Mouse (Mus musculus): ENCODE results near the gene Rab23. TPM values are rescaled to one million over a fixed set of nuclear protein-coding genes. Genes with fewer than 3 reads are reported as not detected.
A peak's percentile ranks its signal among the peaks of the same experiment; 100 is the strongest.

Rab23 gene
- 13.6 and 14.7 TPM in 2 replicates for polyA plus RNA-seq (2015; fragmentation: Nextera tagmentation; extraction: Ambion mirVana)

- Histone ChIP-seq H3K9me3 (replicated peaks) (no peaks in the 10 kb centered on the region), H3K4me3 (peak within 1 kb of the TSS; percentile 92), H3K27me3 (no peaks in the 10 kb centered on the region), H3K4me1 (replicated peaks) (peaks cover 4% of the 10 kb centered on the region), H3K36me3 (peaks cover 23% of the 10 kb centered on the region), H3K9ac (peak within 1 kb of the TSS; percentile 89), H3K4me2 (peak within 1 kb of the TSS; percentile 88), H3K27ac (peak within 1 kb of the TSS; percentile 85)
- under 1% methylated on average over 54 of the region's 54 CpGs for WGBS
- peak; percentile 88 for ATAC-seq (replicated peaks; ENCODE audit: insufficient number of reproducible peaks, insufficient read depth, low FRiP score, low read depth)
These were observed at the start of gene Rab23 for GRCm38 (mm10) chr1:33719733-33720225. Rab23 (plus strand) TSS chr1:33719887.

GRCm38 (mm10) chr1:33670164-33670616 is 49.5 kb upstream of the Rab23 start:
- ATAC-seq (replicated peaks; ENCODE audit: insufficient number of reproducible peaks, insufficient read depth, low FRiP score, low read depth): peak; percentile 59
- Histone ChIP-seq H3K9me3 (replicated peaks) (no peaks in the 10 kb centered on the region), H3K27me3 (no peaks in the 10 kb centered on the region), H3K4me3 (peak overlapping the region; percentile 90), H3K4me1 (replicated peaks) (peaks cover 14% of the 10 kb centered on the region), H3K27ac (peak overlapping the region; percentile 74), H3K36me3 (peaks cover 6% of the 10 kb centered on the region; the same call in 1 of the 2 replicates), H3K9ac (peak overlapping the region; percentile 65), H3K4me2 (peak overlapping the region; percentile 89)
- 0% methylated on average over 37 of the region's 37 CpGs for WGBS

GRCm38 (mm10) chr1:33671441-33671840 is 48.2 kb upstream of the Rab23 start:
- Histone ChIP-seq H3K4me2 (no peak overlapping the region), H3K9ac (no peak overlapping the region), H3K4me1 (replicated peaks) (peaks cover 14% of the 10 kb centered on the region), H3K36me3 (peaks cover 5% of the 10 kb centered on the region; the same call in 1 of the 2 replicates), H3K27me3 (no peaks in the 10 kb centered on the region), H3K27ac (no peak overlapping the region), H3K9me3 (replicated peaks) (no peaks in the 10 kb centered on the region), H3K4me3 (no peak overlapping the region)
- ATAC-seq (replicated peaks; ENCODE audit: insufficient number of reproducible peaks, insufficient read depth, low FRiP score, low read depth): no peak
- 72% methylated on average over 5 of the region's 5 CpGs for WGBS

GRCm38 (mm10) chr1:33672083-33672482 is 47.6 kb upstream of the Rab23 start:
- Histone ChIP-seq H3K4me1 (replicated peaks) (peaks cover 14% of the 10 kb centered on the region), H3K4me3 (no peak overlapping the region), H3K9me3 (replicated peaks) (no peaks in the 10 kb centered on the region), H3K4me2 (no peak overlapping the region), H3K27me3 (no peaks in the 10 kb centered on the region), H3K36me3 (no peaks in the 10 kb centered on the region), H3K27ac (no peak overlapping the region), H3K9ac (no peak overlapping the region)
- 65% methylated on average over 3 of the region's 3 CpGs for WGBS
- ATAC-seq (replicated peaks; ENCODE audit: insufficient number of reproducible peaks, insufficient read depth, low FRiP score, low read depth): no peak

GRCm38 (mm10) chr1:33672514-33672913 is 47.2 kb upstream of the Rab23 start:
- Histone ChIP-seq H3K27me3 (no peaks in the 10 kb centered on the region), H3K4me3 (no peak overlapping the region), H3K4me1 (replicated peaks) (peaks cover 14% of the 10 kb centered on the region), H3K27ac (no peak overlapping the region), H3K9ac (no peak overlapping the region), H3K4me2 (no peak overlapping the region), H3K9me3 (replicated peaks) (no peaks in the 10 kb centered on the region), H3K36me3 (no peaks in the 10 kb centered on the region)
- no peak for ATAC-seq (replicated peaks; ENCODE audit: insufficient number of reproducible peaks, insufficient read depth, low FRiP score, low read depth)
- WGBS: 27% methylated on average over 3 of the region's 3 CpGs

GRCm38 (mm10) chr1:33673158-33673960 is 46.3 kb upstream of the Rab23 start:
- Histone ChIP-seq H3K4me2 (no peak overlapping the region), H3K4me1 (replicated peaks) (peaks cover 9% of the 10 kb centered on the region), H3K4me3 (no peak overlapping the region), H3K9ac (no peak overlapping the region), H3K27ac (no peak overlapping the region), H3K9me3 (replicated peaks) (no peaks in the 10 kb centered on the region), H3K27me3 (no peaks in the 10 kb centered on the region), H3K36me3 (no peaks in the 10 kb centered on the region)
- no peak for ATAC-seq (replicated peaks; ENCODE audit: insufficient number of reproducible peaks, insufficient read depth, low FRiP score, low read depth)
- 66% methylated on average over 17 of the region's 17 CpGs for WGBS

GRCm38 (mm10) chr1:33680435-33680834 is 39.3 kb upstream of the Rab23 start:
- no peaks in the 10 kb centered on the region for H3K9me3 ChIP-seq (replicated peaks)
- H3K4me1 ChIP-seq (replicated peaks): no peaks in the 10 kb centered on the region
- WGBS: 24% methylated on average over 3 of the region's 4 CpGs
- H3K4me2 ChIP-seq: no peak overlapping the region
- no peak overlapping the region for H3K27ac ChIP-seq
- no peak overlapping the region for H3K9ac ChIP-seq
- no peak overlapping the region for H3K4me3 ChIP-seq
- no peak for ATAC-seq (replicated peaks; ENCODE audit: insufficient number of reproducible peaks, insufficient read depth, low FRiP score, low read depth)
- H3K27me3 ChIP-seq: no peaks in the 10 kb centered on the region
- H3K36me3 ChIP-seq: no peaks in the 10 kb centered on the region

GRCm38 (mm10) chr1:33680890-33681289 is 38.8 kb upstream of the Rab23 start:
- 83% methylated on average over 7 of the region's 7 CpGs for WGBS
- Histone ChIP-seq H3K27me3 (no peaks in the 10 kb centered on the region), H3K36me3 (no peaks in the 10 kb centered on the region), H3K9me3 (replicated peaks) (no peaks in the 10 kb centered on the region), H3K4me3 (no peak overlapping the region), H3K27ac (no peak overlapping the region), H3K9ac (no peak overlapping the region), H3K4me2 (no peak overlapping the region), H3K4me1 (replicated peaks) (no peaks in the 10 kb centered on the region)
- no peak for ATAC-seq (replicated peaks; ENCODE audit: insufficient number of reproducible peaks, insufficient read depth, low FRiP score, low read depth)

- Histone ChIP-seq H3K27me3 (no peaks in the 10 kb centered on the region), H3K27ac (no peak overlapping the region), H3K36me3 (no peaks in the 10 kb centered on the region), H3K4me3 (no peak overlapping the region), H3K9ac (no peak overlapping the region), H3K4me1 (replicated peaks) (no peaks in the 10 kb centered on the region), H3K9me3 (replicated peaks) (no peaks in the 10 kb centered on the region), H3K4me2 (no peak overlapping the region)
- 54% methylated on average over 8 of the region's 8 CpGs for WGBS
- no peak for ATAC-seq (replicated peaks; ENCODE audit: insufficient number of reproducible peaks, insufficient read depth, low FRiP score, low read depth)
These were observed 35.2 kb upstream of the Rab23 start for GRCm38 (mm10) chr1:33684459-33684858.

- Histone ChIP-seq H3K36me3 (no peaks in the 10 kb centered on the region), H3K4me2 (no peak overlapping the region), H3K4me1 (replicated peaks) (no peaks in the 10 kb centered on the region), H3K4me3 (no peak overlapping the region), H3K9ac (no peak overlapping the region), H3K27ac (no peak overlapping the region), H3K27me3 (no peaks in the 10 kb centered on the region), H3K9me3 (replicated peaks) (no peaks in the 10 kb centered on the region)
- WGBS: 55% methylated on average over 2 of the region's 2 CpGs
- ATAC-seq (replicated peaks; ENCODE audit: insufficient number of reproducible peaks, insufficient read depth, low FRiP score, low read depth): no peak
These were observed 30.9 kb upstream of the Rab23 start for GRCm38 (mm10) chr1:33688810-33689209.

- Histone ChIP-seq H3K4me1 (replicated peaks) (no peaks in the 10 kb centered on the region), H3K4me2 (no peak overlapping the region), H3K36me3 (no peaks in the 10 kb centered on the region), H3K9me3 (replicated peaks) (no peaks in the 10 kb centered on the region), H3K4me3 (no peak overlapping the region), H3K9ac (no peak overlapping the region), H3K27ac (no peak overlapping the region), H3K27me3 (no peaks in the 10 kb centered on the region)
- WGBS: 73% methylated on average over 8 of the region's 8 CpGs
- ATAC-seq (replicated peaks; ENCODE audit: insufficient number of reproducible peaks, insufficient read depth, low FRiP score, low read depth): no peak
These were observed 30.1 kb upstream of the Rab23 start for GRCm38 (mm10) chr1:33689446-33690086.

All from heart, embryonic 15.5 days (tissue).